Mouse (Mus musculus): Measurements from ENCODE around the gene Rpl7l1. TPM values are rescaled to one million over a fixed set of nuclear protein-coding genes. Genes with fewer than 3 reads are reported as not detected.

Rpl7l1 gene
- polyA plus RNA-seq, 1 experiment from 2014 or later: 85.1 TPM

Other genes with a start within 250 kb of the Rpl7l1 start
- gene Cul9, start 236.3 kb downstream of the Rpl7l1 start, polyA plus RNA-seq (2015; fragmentation: Nextera tagmentation; extraction: Ambion mirVana): 4.5 and 5.0 TPM in 2 replicates
- 11.6 and 13.1 TPM in 2 replicates for gene Srf, start 226.5 kb downstream of the Rpl7l1 start, polyA plus RNA-seq (2015; fragmentation: Nextera tagmentation; extraction: Ambion mirVana)
- gene Ptk7, start 153.2 kb downstream of the Rpl7l1 start, polyA plus RNA-seq (2015; fragmentation: Nextera tagmentation; extraction: Ambion mirVana): 49.3 and 52.6 TPM in 2 replicates
- 18.6 and 20.5 TPM in 2 replicates for gene Klc4, start 136.7 kb downstream of the Rpl7l1 start, polyA plus RNA-seq (2015; fragmentation: Nextera tagmentation; extraction: Ambion mirVana)
- 98.0 and 111 TPM in 2 replicates for gene Mrpl2, start 136.4 kb downstream of the Rpl7l1 start, polyA plus RNA-seq (2015; fragmentation: Nextera tagmentation; extraction: Ambion mirVana)
- 41.1 and 41.4 TPM in 2 replicates for gene Cul7, start 132.3 kb downstream of the Rpl7l1 start, polyA plus RNA-seq (2015; fragmentation: Nextera tagmentation; extraction: Ambion mirVana)
- gene Rrp36, start 108.3 kb downstream of the Rpl7l1 start, polyA plus RNA-seq (2015; fragmentation: Nextera tagmentation; extraction: Ambion mirVana): 37.6 and 40.3 TPM in 2 replicates
- 122 and 142 TPM in 2 replicates for gene Mea1, start 103.9 kb downstream of the Rpl7l1 start, polyA plus RNA-seq (2015; fragmentation: Nextera tagmentation; extraction: Ambion mirVana)
- 136 and 148 TPM in 2 replicates for gene Klhdc3, start 101.8 kb downstream of the Rpl7l1 start, polyA plus RNA-seq (2015; fragmentation: Nextera tagmentation; extraction: Ambion mirVana)
- gene Ppp2r5d, start 77.6 kb downstream of the Rpl7l1 start, polyA plus RNA-seq (2015; fragmentation: Nextera tagmentation; extraction: Ambion mirVana): 54.9 and 57.7 TPM in 2 replicates
- 11.6 and 12.2 TPM in 2 replicates for gene Pex6, start 71.2 kb downstream of the Rpl7l1 start, polyA plus RNA-seq (2015; fragmentation: Nextera tagmentation; extraction: Ambion mirVana)
- gene Gnmt, start 53.5 kb downstream of the Rpl7l1 start, polyA plus RNA-seq (2015; fragmentation: Nextera tagmentation; extraction: Ambion mirVana): 1.5 and 2.0 TPM in 2 replicates
- gene Cnpy3, start 30.5 kb downstream of the Rpl7l1 start, polyA plus RNA-seq (2015; fragmentation: Nextera tagmentation; extraction: Ambion mirVana): 47.7 and 52.8 TPM in 2 replicates
- gene Ptcra, start 19.0 kb downstream of the Rpl7l1 start, polyA plus RNA-seq (2015; fragmentation: Nextera tagmentation; extraction: Ambion mirVana): 0.23 and 0.44 TPM in 2 replicates
- gene 2310039H08Rik, start 10.0 kb downstream of the Rpl7l1 start, polyA plus RNA-seq (2015; fragmentation: Nextera tagmentation; extraction: Ambion mirVana): 48.8 and 56.9 TPM in 2 replicates
- 3.0 and 3.4 TPM in 2 replicates for gene Bicral, start 75.8 kb upstream of the Rpl7l1 start, polyA plus RNA-seq (2015; fragmentation: Nextera tagmentation; extraction: Ambion mirVana)
- gene Tbcc, start 108.0 kb upstream of the Rpl7l1 start, polyA plus RNA-seq (2015; fragmentation: Nextera tagmentation; extraction: Ambion mirVana): 39.3 and 39.8 TPM in 2 replicates
- not detected in 2 replicates for gene Prph2, start 127.8 kb upstream of the Rpl7l1 start, polyA plus RNA-seq (2015; fragmentation: Nextera tagmentation; extraction: Ambion mirVana)
- 12.2 and 13.9 TPM in 2 replicates for gene Ubr2, start 227.9 kb upstream of the Rpl7l1 start, polyA plus RNA-seq (2015; fragmentation: Nextera tagmentation; extraction: Ambion mirVana)

Measured in heart, embryonic 13.5 days (tissue).